Mouse (Mus musculus) spleen, adult 2 months (tissue): ENCODE data around the gene Gm17428. TPM values are rescaled to one million over a fixed set of nuclear protein-coding genes. Genes with fewer than 3 reads are reported as not detected.
"Not testable (repeated sequence)": the region's sequence is repeated elsewhere in the genome, so short reads cannot be mapped to it uniquely, and the experiment has no call there.

ENCODE experiments used
- DNase-seq, 2 experiments: peaks; one replicate each; pipeline versions ENCODE4 v3.0.0 to v3.0.0-alpha.2; 2012 to 2021; ENCODE audit warnings: low spot score in 2 of 2, low read depth in 1 of 2
- H3K27ac ChIP-seq: fragments of 200-500 bp; 2 replicates; pipeline ENCODE4 v1.5.1; 2012; ENCODE audit warnings: low read length, inconsistent platforms; ENCODE audit not compliant: insufficient read depth
- H3K27me3 ChIP-seq: fragments of 200-500 bp; 2 replicates; pipeline ENCODE4 v1.6.1; 2012; ENCODE audit warnings: mild to moderate bottlenecking, moderate library complexity, low read length, inconsistent platforms; ENCODE audit not compliant: control insufficient read depth, insufficient read depth
- H3K36me3 ChIP-seq: fragments of 200-500 bp; 2 replicates; pipeline ENCODE4 v1.6.1; 2012; ENCODE audit warnings: mild to moderate bottlenecking, low read length, inconsistent platforms; ENCODE audit not compliant: control insufficient read depth, insufficient read depth
- H3K4me1 ChIP-seq: fragments of 200-500 bp; 2 replicates; pipeline ENCODE4 v1.6.1; 2011; ENCODE audit warnings: inconsistent platforms; ENCODE audit not compliant: control insufficient read depth, insufficient read depth, insufficient read length
- H3K4me3 ChIP-seq: fragments of 200-500 bp; 2 replicates; pipeline ENCODE4 v1.5.1; 2011; ENCODE audit warnings: mild to moderate bottlenecking, inconsistent platforms; ENCODE audit not compliant: insufficient read depth, insufficient read length; ENCODE audit errors: extremely low read depth
- CTCF ChIP-seq: fragments of 200-500 bp; IDR thresholded peaks from 2 replicates; pipeline ENCODE4 v1.5.1; 2011; ENCODE audit warnings: mild to moderate bottlenecking, inconsistent platforms; ENCODE audit not compliant: insufficient read depth, insufficient read length, insufficient replicate concordance; ENCODE audit errors: extremely low read depth
- POLR2A ChIP-seq: fragments of 200-500 bp; IDR thresholded peaks from 2 replicates; pipeline ENCODE4 v1.6.1; 2011; ENCODE audit warnings: low read depth, low read length, inconsistent platforms
- WGBS: fragments of 180-500 bp; shearing (Covaris S2); methylation state at CpG from one replicate; pipeline ENCODE4 v1.1.7; 2018; 5-methylcytosine and 5-hydroxymethylcytosine counted together
- polyA plus RNA-seq: library from polyadenylated mRNA; depleted of rRNA; stranded (reverse); fragments of >200 nt; gene quantifications from 2 replicates; pipeline ENCODE4 v1.2.3, GENCODE M21; 2012

Gene Gm17428
- polyA plus RNA-seq, 1 experiment = not detected

GRCm38 (mm10) chr14:54981934-54982333, 5.2 kb downstream of the Gm17428 start:
- TF ChIP-seq CTCF (no peak), POLR2A (no peak)
- Histone ChIP-seq H3K4me3 (no peak overlapping the region), H3K27ac (no peak overlapping the region), H3K36me3 (no peaks in the 10 kb centered on the region), H3K27me3 (no peaks in the 10 kb centered on the region; the same call in 1 of the 2 replicates), H3K4me1 (no peaks in the 10 kb centered on the region)
- 94% methylated on average over 7 of the region's 7 CpGs for WGBS
- DNase-seq = no peak

GRCm38 (mm10) chr14:54988350-54988874, 11.7 kb downstream of the Gm17428 start:
- H3K4me1 ChIP-seq, H3K27me3 ChIP-seq, H3K27ac ChIP-seq, H3K4me3 ChIP-seq, H3K36me3 ChIP-seq, DNase-seq: not testable (repeated sequence)
- WGBS = 90% methylated on average over 9 of the region's 9 CpGs

GRCm38 (mm10) chr14:54988882-54989281, 12.1 kb downstream of the Gm17428 start:
- H3K27me3 ChIP-seq = no peaks in the 10 kb centered on the region; the same call in 1 of the 2 replicates
- TF ChIP-seq CTCF (no peak), POLR2A (no peak)
- DNase-seq = no peak
- H3K4me3 ChIP-seq = no peak overlapping the region
- no peaks in the 10 kb centered on the region for H3K36me3 ChIP-seq
- WGBS = 84% methylated on average over 13 of the region's 13 CpGs
- no peak overlapping the region for H3K27ac ChIP-seq
- H3K4me1 ChIP-seq = no peaks in the 10 kb centered on the region

- TF ChIP-seq CTCF (no peak), POLR2A (no peak)
- 86% methylated on average over 8 of the region's 8 CpGs for WGBS
- Histone ChIP-seq H3K4me3 (no peak overlapping the region), H3K27ac (no peak overlapping the region), H3K27me3 (no peaks in the 10 kb centered on the region; the same call in 1 of the 2 replicates), H3K4me1 (no peaks in the 10 kb centered on the region), H3K36me3 (no peaks in the 10 kb centered on the region)
- no peak for DNase-seq
Observed at GRCm38 (mm10) chr14:54989886-54990441, 13.2 kb downstream of the Gm17428 start.

- no peak for TF ChIP-seq POLR2A
- TF ChIP-seq CTCF = no peak
- H3K4me1 ChIP-seq = no peaks in the 10 kb centered on the region
- H3K4me3 ChIP-seq = no peak overlapping the region
- DNase-seq = no peak
- WGBS = 83% methylated on average over 10 of the region's 10 CpGs
- no peak overlapping the region for H3K27ac ChIP-seq
- H3K27me3 ChIP-seq = no peaks in the 10 kb centered on the region
- no peaks in the 10 kb centered on the region for H3K36me3 ChIP-seq
Observed at GRCm38 (mm10) chr14:54992196-54992595, 15.5 kb downstream of the Gm17428 start.

GRCm38 (mm10) chr14:54993636-54994035, 16.9 kb downstream of the Gm17428 start:
- TF ChIP-seq CTCF = no peak
- TF ChIP-seq POLR2A = no peak
- DNase-seq = no peak
- H3K27ac ChIP-seq = no peak overlapping the region
- H3K36me3 ChIP-seq = no peaks in the 10 kb centered on the region
- H3K27me3 ChIP-seq = no peaks in the 10 kb centered on the region
- 52% methylated on average over 10 of the region's 10 CpGs for WGBS
- no peak overlapping the region for H3K4me3 ChIP-seq
- H3K4me1 ChIP-seq = no peaks in the 10 kb centered on the region

- Histone ChIP-seq H3K36me3 (no peaks in the 10 kb centered on the region), H3K27me3 (no peaks in the 10 kb centered on the region)
- WGBS = 62% methylated on average over 11 of the region's 11 CpGs
Observed at GRCm38 (mm10) chr14:54994136-54994868, 17.6 kb downstream of the Gm17428 start, which contains the start of gene Myh7. Gene Myh7, minus strand, starts transcription at chr14:54994626.

More at GRCm38 (mm10) chr14:54994136-54994868, 17.6 kb downstream of the Gm17428 start, which contains the start of gene Myh7:
- TF ChIP-seq POLR2A (no peak), CTCF (no peak)
- no peaks in the 10 kb centered on the region for H3K4me1 ChIP-seq
- H3K4me3 ChIP-seq = no peak within 1 kb of the TSS
- H3K27ac ChIP-seq = no peak within 1 kb of the TSS
- no peak for DNase-seq
